Mouse (Mus musculus) erythroblast, adult 5-6 weeks (primary cell): ENCODE data around the gene Ebf4. TPM values are rescaled to one million over a fixed set of nuclear protein-coding genes. Genes with fewer than 3 reads are reported as not detected.

Experiments
- ATAC-seq: replicated peaks from 2 replicates; pipeline ENCODE4 v1.8.0; 2016; ENCODE audit warnings: moderate number of reproducible peaks, mild to moderate bottlenecking, moderate TSS enrichment, inconsistent platforms; ENCODE audit not compliant: poor library complexity, low FRiP score, severe bottlenecking
- total RNA-seq, 2 experiments: library from RNA; stranded (forward) in 1 of 2; stranded (reverse) in 1 of 2; fragments of 150-400 nt in 1 of 2; fragments of 200-764, 138-1000 nt in 1 of 2; gene quantifications; 2 replicates each; pipeline versions ENCODE4 v1.2.3 to v1.2.4; 2015 to 2017; ENCODE audit warnings: low replicate concordance in 2 of 2

Gene Ebf4
- total RNA-seq, 2 experiments from 2014 or later, result not detected

- no peak for ATAC-seq
These were observed 592 bp upstream of the Ebf4 start for GRCm38 (mm10) chr2:130294218-130294935.

GRCm38 (mm10) chr2:130295331-130296133, 563 bp downstream of the Ebf4 start:
- no peak for ATAC-seq

- no peak for ATAC-seq
These were observed 1.3 kb downstream of the Ebf4 start for GRCm38 (mm10) chr2:130296134-130296745.

GRCm38 (mm10) chr2:130297580-130297979, 2.6 kb downstream of the Ebf4 start:
- ATAC-seq, result no peak

- ATAC-seq, result no peak
These were observed 8.0 kb downstream of the Ebf4 start for GRCm38 (mm10) chr2:130303014-130303413.

GRCm38 (mm10) chr2:130327057-130327456, 32.1 kb downstream of the Ebf4 start:
- ATAC-seq, result no peak

GRCm38 (mm10) chr2:130329502-130329901, 34.5 kb downstream of the Ebf4 start:
- no peak for ATAC-seq

- no peak for ATAC-seq
These were observed 40.1 kb downstream of the Ebf4 start for GRCm38 (mm10) chr2:130335112-130335511.

- no peak for ATAC-seq
These were observed 45.7 kb downstream of the Ebf4 start for GRCm38 (mm10) chr2:130340464-130341219.

DNA sequence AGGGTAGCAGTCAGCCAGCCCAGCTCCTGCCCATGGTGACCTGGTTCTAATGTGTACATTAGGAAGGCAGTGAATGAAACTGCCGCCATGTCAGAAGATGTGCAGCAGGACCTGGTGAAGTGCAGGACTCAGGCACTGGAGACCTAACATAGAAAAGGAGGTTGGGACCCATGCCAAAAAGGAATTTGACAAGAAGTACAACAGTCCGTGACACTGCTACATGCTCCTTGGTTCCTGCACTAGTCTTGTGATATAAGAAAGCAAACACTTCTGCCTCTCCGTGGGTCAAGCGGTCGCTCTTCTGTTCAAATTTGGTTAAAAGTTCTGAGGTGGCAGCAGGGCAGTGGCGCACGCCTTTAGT, 46.2 kb downstream of the Ebf4 start:
- no peak for ATAC-seq

- ATAC-seq, result no peak
These were observed 55.4 kb downstream of the Ebf4 start for GRCm38 (mm10) chr2:130350376-130350775.

DNA sequence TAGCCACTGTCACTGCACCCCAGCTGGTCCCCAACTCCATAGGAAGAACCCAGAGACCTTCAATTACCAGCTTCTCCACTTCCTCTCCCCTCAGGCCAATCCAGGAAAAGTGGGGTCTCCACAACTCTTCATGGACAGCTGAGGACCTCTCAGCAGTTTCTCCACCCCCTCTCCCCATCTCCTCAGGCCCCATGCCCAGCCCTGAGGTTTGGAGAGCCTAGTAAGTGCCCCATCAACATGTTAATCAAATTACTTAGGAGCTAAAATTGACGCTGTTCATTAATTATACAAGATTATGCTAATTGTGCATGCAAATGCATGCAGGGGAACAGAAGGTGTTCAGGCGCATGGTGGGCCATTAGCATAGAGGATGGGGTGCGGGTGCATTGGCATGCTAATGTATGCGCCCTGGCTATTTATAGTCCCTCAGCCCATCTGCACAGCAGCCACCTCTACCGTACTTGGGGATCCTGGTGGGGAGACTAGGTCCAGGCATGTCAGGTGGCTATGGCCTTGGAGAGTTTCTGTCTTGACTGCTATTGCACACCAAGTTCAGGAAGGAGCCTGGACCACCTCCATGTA, 56.9 kb downstream of the Ebf4 start:
- ATAC-seq, result no peak

DNA sequence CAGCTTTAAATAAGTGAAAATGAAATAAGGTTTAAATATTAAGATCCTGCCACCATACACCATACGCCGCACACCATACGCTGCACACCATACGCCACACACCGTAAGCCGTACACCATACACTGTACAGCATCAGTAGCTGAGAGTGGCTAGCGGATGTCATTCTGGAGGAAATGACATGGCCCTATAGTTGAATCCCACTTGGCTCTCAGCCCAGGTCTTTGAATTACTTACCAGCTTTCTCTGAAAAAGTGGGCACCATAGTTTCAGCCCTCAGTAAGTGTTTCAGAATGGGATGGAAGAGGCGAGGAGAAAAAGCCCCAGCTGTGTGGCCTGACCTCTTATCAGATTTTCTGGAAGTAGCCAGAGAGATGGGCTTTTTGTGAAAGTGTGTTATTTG, 58.4 kb downstream of the Ebf4 start:
- ATAC-seq, result no peak

DNA sequence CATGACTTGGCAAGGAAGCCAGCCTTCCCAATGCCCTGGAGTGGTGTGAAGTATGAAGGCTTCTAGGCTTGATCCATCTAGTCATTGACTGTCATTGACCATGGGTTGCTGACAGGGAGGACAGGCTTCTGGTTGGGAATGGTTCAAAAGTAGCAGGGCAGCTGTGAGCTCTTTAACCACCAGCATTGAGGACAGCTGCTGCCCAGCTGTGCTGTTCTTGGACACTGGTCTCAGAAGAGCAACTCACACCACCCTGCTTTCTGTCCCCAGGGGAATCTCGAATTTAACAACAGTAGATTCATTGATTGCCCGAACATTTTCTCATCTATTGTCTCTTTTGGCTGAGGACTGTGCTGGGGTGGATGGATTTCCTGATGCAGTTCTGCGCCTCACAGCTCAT, 58.9 kb downstream of the Ebf4 start:
- ATAC-seq, result no peak

GRCm38 (mm10) chr2:130357551-130357950, 62.6 kb downstream of the Ebf4 start:
- ATAC-seq, result no peak

- ATAC-seq, result no peak
These were observed 63.9 kb downstream of the Ebf4 start for GRCm38 (mm10) chr2:130358852-130359251.

GRCm38 (mm10) chr2:130362511-130363026, 67.6 kb downstream of the Ebf4 start:
- ATAC-seq, result no peak

GRCm38 (mm10) chr2:130365211-130366094, 70.5 kb downstream of the Ebf4 start:
- no peak for ATAC-seq

DNA sequence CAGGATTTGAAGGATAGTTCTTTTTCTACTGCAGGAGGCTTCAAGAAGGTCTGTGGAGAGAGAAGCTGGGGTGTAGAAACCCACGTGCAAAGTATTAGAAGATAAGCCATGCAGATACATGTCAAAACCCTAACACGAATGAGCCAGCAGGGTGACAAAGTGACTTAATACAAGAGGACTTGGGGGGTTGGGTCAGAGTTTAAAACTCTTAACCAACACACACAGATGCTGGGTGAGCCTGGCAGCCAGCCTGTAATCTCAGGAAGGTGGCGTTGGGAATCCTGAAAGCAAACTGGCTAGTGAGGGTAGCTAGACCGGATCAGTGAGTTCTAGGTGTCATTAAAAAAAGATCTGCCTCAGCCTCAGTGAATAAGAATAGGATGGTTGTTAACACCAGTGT, 72.4 kb downstream of the Ebf4 start:
- ATAC-seq, result no peak
